Mouse (Mus musculus) myocyte (in vitro differentiated cells): ENCODE measurements around the gene Txlna. TPM values are rescaled to one million over a fixed set of nuclear protein-coding genes. Genes with fewer than 3 reads are reported as not detected.

Experiments used
- H3K27me3 ChIP-seq: one replicate; pipeline ENCODE4 v1.6.1; 2011; ENCODE audit not compliant: control insufficient read depth, insufficient read depth, insufficient read length
- H3K36me3 ChIP-seq: one replicate; pipeline ENCODE4 v1.6.1; 2011; ENCODE audit not compliant: control insufficient read depth, insufficient read depth
- H3K4me2 ChIP-seq: one replicate; pipeline ENCODE4 v1.6.1; 2011; ENCODE audit warnings: low read depth, control low read depth
- H3K4me3 ChIP-seq: one replicate; pipeline ENCODE4 v1.5.1; 2011; ENCODE audit warnings: mild to moderate bottlenecking, control low read depth, moderate library complexity
- H3K79me2 ChIP-seq: one replicate; pipeline ENCODE4 v1.6.1; 2011; ENCODE audit not compliant: control insufficient read depth, insufficient read depth
- H3ac ChIP-seq: one replicate; pipeline ENCODE4 v1.6.1; 2011; ENCODE audit not compliant: control insufficient read depth, insufficient read length
- CEBPB ChIP-seq: IDR thresholded peaks from 2 replicates; pipeline ENCODE4 v1.6.1; 2011; ENCODE audit warnings: mild to moderate bottlenecking, moderate library complexity; ENCODE audit not compliant: poor library complexity, insufficient read depth, severe bottlenecking
- E2F4 ChIP-seq: IDR thresholded peaks from one replicate; pipeline ENCODE4 v1.6.1; 2011; ENCODE audit warnings: mild to moderate bottlenecking, control low read depth, moderate library complexity; ENCODE audit not compliant: insufficient read depth
- MAX ChIP-seq: IDR thresholded peaks from one replicate; pipeline ENCODE4 v1.6.1; 2011; ENCODE audit warnings: low read depth, mild to moderate bottlenecking, control low read depth
- MYOD1 ChIP-seq, 3 experiments: IDR thresholded peaks; one replicate each; pipeline ENCODE4 v1.6.1; 2011; ENCODE audit warnings: control low read depth in 2 of 3, low read depth in 2 of 3, mild to moderate bottlenecking in 2 of 3, moderate library complexity in 1 of 3; ENCODE audit not compliant: insufficient read length in 2 of 3, control insufficient read depth in 1 of 3
- MYOG ChIP-seq, 3 experiments: IDR thresholded peaks; one replicate each; pipeline ENCODE4 v1.6.1; 2011; ENCODE audit warnings: control low read depth in 2 of 3, low read depth in 2 of 3, mild to moderate bottlenecking in 2 of 3; ENCODE audit not compliant: insufficient read length in 2 of 3, control insufficient read depth in 1 of 3, insufficient read depth in 1 of 3
- POLR2A ChIP-seq: IDR thresholded peaks from one replicate; pipeline ENCODE4 v1.6.1; 2011; ENCODE audit warnings: low read depth, mild to moderate bottlenecking, control low read depth, moderate library complexity; ENCODE audit not compliant: insufficient read length
- POLR2AphosphoS2 ChIP-seq: IDR thresholded peaks from one replicate; pipeline ENCODE4 v1.6.1; 2011; ENCODE audit warnings: low read depth, control low read depth; ENCODE audit not compliant: insufficient read length
- REST ChIP-seq: IDR thresholded peaks from one replicate; pipeline ENCODE4 v1.6.1; 2011; ENCODE audit warnings: mild to moderate bottlenecking, control low read depth, moderate library complexity; ENCODE audit not compliant: insufficient read depth, insufficient read length
- SRF ChIP-seq: IDR thresholded peaks from one replicate; pipeline ENCODE4 v1.6.1; 2011; ENCODE audit warnings: low read depth; ENCODE audit not compliant: control insufficient read depth, insufficient read length
- TCF12 ChIP-seq: IDR thresholded peaks from one replicate; pipeline ENCODE4 v1.6.1; 2011; ENCODE audit warnings: mild to moderate bottlenecking, control low read depth; ENCODE audit not compliant: poor library complexity, insufficient read depth, severe bottlenecking
- TCF3 ChIP-seq: IDR thresholded peaks from one replicate; pipeline ENCODE4 v1.6.1; 2011; ENCODE audit warnings: low read depth, control low read depth; ENCODE audit not compliant: insufficient read length
- USF1 ChIP-seq: IDR thresholded peaks from one replicate; pipeline ENCODE4 v1.6.1; 2011; ENCODE audit warnings: low read depth, mild to moderate bottlenecking, control low read depth, moderate library complexity
- polyA plus RNA-seq: library from polyadenylated mRNA; unstranded; fragments of >200 nt; fragmentation: generic; extraction: Trizol; gene quantifications from one replicate; pipeline ENCODE4 v1.2.1, GENCODE M21; 2012; ENCODE audit warnings: missing spikeins

Txlna gene
- polyA plus RNA-seq, 1 experiment: 23.6 TPM

- H3K4me3 ChIP-seq: no peak overlapping the region
- no peak for TF ChIP-seq CEBPB
- TF ChIP-seq TCF3: no peak
- no peak for TF ChIP-seq MAX
- no peak for TF ChIP-seq USF1
- TF ChIP-seq POLR2A: no peak
- TF ChIP-seq E2F4: no peak
- no peak overlapping the region for H3ac ChIP-seq
- H3K27me3 ChIP-seq: no peaks in the 10 kb centered on the region
- peaks cover 76% of the 10 kb centered on the region for H3K36me3 ChIP-seq
- no peak overlapping the region for H3K4me2 ChIP-seq
- no peaks in the 10 kb centered on the region for H3K79me2 ChIP-seq
These were observed 9.5 kb upstream of the Txlna start for GRCm38 (mm10) chr4:129650359-129650758.

GRCm38 (mm10) chr4:129648656-129649055, 7.8 kb upstream of the Txlna start:
- Histone ChIP-seq H3K36me3 (peaks cover 61% of the 10 kb centered on the region), H3K79me2 (no peaks in the 10 kb centered on the region), H3K4me2 (no peak overlapping the region), H3ac (no peak overlapping the region), H3K27me3 (no peaks in the 10 kb centered on the region), H3K4me3 (no peak overlapping the region)
- no peak for TF ChIP-seq SRF
- no peak for TF ChIP-seq POLR2AphosphoS2
- TF ChIP-seq POLR2A: no peak
- no peak for TF ChIP-seq REST
- no peak for TF ChIP-seq MAX
- TF ChIP-seq USF1: no peak
- no peak for TF ChIP-seq TCF12

- Histone ChIP-seq H3K36me3 (peaks cover 30% of the 10 kb centered on the region), H3K79me2 (peaks cover 2% of the 10 kb centered on the region), H3K27me3 (no peaks in the 10 kb centered on the region), H3K4me3 (no peak overlapping the region), H3K4me2 (no peak overlapping the region), H3ac (no peak overlapping the region)
- TF ChIP-seq MYOD1 (IDR thresholded peaks at IDR 0.05; ENCODE audit: control insufficient read depth in 1 of 3, insufficient read length in 2 of 3, low read depth in 2 of 3): no peak
- no peak for TF ChIP-seq E2F4
- no peak for TF ChIP-seq CEBPB
- no peak for TF ChIP-seq TCF3
- TF ChIP-seq USF1: no peak
- no peak for TF ChIP-seq TCF12
- TF ChIP-seq SRF: no peak
- no peak for TF ChIP-seq POLR2AphosphoS2
- TF ChIP-seq MYOG (IDR thresholded peaks at IDR 0.05; ENCODE audit: control insufficient read depth in 1 of 3, insufficient read depth in 1 of 3, insufficient read length in 2 of 3, low read depth in 2 of 3): no peak
- no peak for TF ChIP-seq REST
- TF ChIP-seq POLR2A: no peak
- TF ChIP-seq MAX: no peak
These were observed 4.3 kb upstream of the Txlna start for GRCm38 (mm10) chr4:129645204-129645603.

- TF ChIP-seq MYOG (IDR thresholded peaks at IDR 0.05; ENCODE audit: control insufficient read depth in 1 of 3, insufficient read depth in 1 of 3, insufficient read length in 2 of 3, low read depth in 2 of 3): peak in 2 of 3 experiments; percentile 57 to 68
- no peak for TF ChIP-seq TCF3
- TF ChIP-seq SRF: no peak
- peak in 2 of 3 experiments; percentile 37 to 67 for TF ChIP-seq MYOD1 (IDR thresholded peaks at IDR 0.05; ENCODE audit: control insufficient read depth in 1 of 3, insufficient read length in 2 of 3, low read depth in 2 of 3)
- peak overlapping the region; percentile 54 for H3K4me3 ChIP-seq
- H3ac ChIP-seq: no peak overlapping the region
- no peaks in the 10 kb centered on the region for H3K27me3 ChIP-seq
- H3K4me2 ChIP-seq: peak overlapping the region; percentile 86
- H3K36me3 ChIP-seq: peaks cover 10% of the 10 kb centered on the region
- peaks cover 25% of the 10 kb centered on the region for H3K79me2 ChIP-seq
These were observed 891 bp upstream of the Txlna start for GRCm38 (mm10) chr4:129641756-129642155.

- H3ac ChIP-seq: peak overlapping the region; percentile 14
- H3K4me2 ChIP-seq: peak overlapping the region; percentile 82
- TF ChIP-seq POLR2AphosphoS2: no peak
- no peak for TF ChIP-seq MAX
- TF ChIP-seq REST: no peak
- no peak for TF ChIP-seq CEBPB
- TF ChIP-seq MYOG (IDR thresholded peaks at IDR 0.05; ENCODE audit: control insufficient read depth in 1 of 3, insufficient read depth in 1 of 3, insufficient read length in 2 of 3, low read depth in 2 of 3): no peak
- no peak for TF ChIP-seq E2F4
- TF ChIP-seq TCF12: no peak
- TF ChIP-seq TCF3: no peak
- no peaks in the 10 kb centered on the region for H3K27me3 ChIP-seq
- H3K4me3 ChIP-seq: peak overlapping the region; percentile 54
- peaks cover 25% of the 10 kb centered on the region for H3K79me2 ChIP-seq
- peaks cover 24% of the 10 kb centered on the region for H3K36me3 ChIP-seq
These were observed 696 bp downstream of the Txlna start for GRCm38 (mm10) chr4:129640101-129640637.
